Mouse (Mus musculus) kidney, postnatal 14 days (tissue): ENCODE data around the gene Ttc41.
A peak's percentile ranks its signal among the peaks of the same experiment; 100 is the strongest.

ENCODE experiments used
- DNase-seq: peaks from one replicate; pipeline ENCODE4 v3.0.0; 2022; ENCODE audit warnings: mixed read lengths

Ttc41 gene

DNA sequence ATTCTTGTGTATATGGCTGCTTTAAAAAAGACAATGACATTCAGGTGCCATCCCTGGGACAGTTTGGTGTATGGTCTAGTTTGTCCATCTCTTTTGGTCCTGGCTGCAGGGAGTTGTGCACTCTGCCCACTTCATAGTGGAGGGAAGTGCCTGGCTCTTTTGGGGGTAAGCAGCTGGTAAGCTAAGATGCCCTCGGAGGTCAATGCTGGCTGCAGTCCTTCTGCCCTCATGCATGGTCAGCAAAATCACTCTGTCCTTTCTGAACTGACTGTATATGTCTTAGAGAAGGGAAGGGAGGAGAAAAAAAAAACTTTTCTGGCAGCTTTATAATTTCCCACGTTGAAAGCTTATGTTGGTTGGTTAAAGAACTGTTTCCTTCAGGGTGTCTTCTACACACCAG, 79.8 kb downstream of the Ttc41 start:
- DNase-seq = peak; percentile 30

DNA sequence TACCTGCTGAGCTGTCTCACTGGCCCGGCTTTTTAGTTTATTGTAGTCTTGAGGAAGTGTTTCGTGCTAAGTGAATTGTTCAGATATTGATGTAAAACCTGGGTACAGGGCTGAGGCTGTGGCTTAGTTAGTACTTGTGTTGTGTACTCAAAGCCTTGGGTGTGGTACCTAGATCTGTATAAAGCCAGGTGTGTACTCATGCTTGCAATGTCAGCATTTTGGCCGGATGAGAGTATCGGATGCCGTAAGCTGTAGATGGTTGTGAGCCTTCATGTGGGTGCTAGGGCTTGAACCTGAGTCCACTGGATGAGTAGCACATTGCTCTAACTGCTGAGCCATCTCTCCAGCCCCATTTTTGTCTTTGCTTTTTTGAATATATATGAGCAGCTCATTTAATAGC, 80.5 kb downstream of the Ttc41 start:
- no peak for DNase-seq

DNA sequence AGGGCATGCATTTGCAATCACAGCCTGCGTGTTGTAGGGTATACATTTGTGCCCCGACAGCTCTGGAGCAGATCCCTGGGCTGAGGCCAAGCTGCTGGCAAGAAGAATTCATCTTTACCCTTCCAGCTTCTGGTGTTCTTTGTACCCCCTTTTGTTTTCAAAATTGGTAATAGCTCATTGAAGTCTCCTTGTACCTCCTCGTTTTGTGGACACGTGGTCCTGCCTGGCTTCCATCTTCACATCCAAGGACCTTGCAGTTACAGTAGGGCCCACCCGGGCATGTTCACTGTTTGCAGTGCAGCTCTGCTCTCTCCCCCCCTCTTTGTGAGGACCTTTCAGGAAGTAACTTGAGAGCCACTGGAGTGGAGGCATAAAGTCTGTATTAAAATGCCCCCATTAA, 82.6 kb downstream of the Ttc41 start:
- no peak for DNase-seq

DNA sequence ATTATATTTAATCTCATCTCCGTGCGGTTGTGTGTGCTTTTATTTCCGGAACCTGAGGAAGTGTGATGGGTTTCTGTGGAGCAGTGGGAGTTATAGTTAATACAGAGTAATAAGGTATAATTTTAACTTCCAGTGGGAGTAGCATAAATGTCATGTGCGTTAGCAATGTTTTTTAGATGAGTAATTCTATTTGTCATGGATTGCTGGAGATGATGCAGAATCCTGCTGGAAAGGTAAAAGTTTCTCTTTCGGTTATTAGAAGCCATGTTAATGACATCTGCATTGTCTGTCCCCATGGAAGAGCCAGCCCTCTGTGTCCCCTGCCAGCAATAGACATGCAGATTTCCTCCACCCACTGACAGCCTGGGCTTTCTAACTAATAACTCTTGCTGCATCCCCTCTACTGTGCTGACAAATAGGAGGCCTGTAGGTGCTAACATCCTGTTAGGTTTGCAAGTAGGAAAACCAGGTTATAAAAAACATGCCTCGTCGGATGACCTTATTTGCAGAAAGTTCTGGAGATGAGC, 83.6 kb downstream of the Ttc41 start:
- no peak for DNase-seq

DNA sequence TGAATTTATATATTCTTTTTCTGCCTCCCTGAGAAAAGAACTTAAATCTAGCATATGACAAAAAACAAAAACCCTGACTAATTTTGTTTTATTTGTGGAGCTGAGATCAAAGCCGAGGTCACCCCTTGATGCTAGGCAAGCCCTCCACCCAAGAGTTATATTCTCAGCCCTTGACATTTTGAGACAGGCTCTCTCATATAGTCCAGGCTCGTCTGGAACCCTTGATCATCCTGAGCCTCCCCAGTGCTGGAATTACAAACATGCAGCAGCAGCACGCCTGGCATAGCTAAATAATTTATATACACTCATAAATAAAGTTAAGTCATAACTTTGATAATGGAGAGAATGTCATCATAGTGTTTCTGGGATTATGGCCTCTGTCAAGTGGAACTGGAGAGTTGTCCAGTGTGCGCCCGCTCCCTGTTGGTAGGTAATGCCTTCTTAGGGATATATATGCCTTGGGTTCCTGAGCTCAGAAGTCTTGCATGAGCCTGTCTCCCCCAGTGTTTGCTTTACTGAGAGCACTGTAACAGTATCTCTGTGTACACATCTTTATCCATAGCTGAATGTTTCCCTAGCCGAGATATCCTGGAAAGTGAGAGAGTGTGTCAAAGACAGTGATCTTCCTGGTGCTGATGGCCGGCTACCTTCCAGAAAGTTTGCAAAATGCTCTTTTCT, 86.0 kb downstream of the Ttc41 start:
- no peak for DNase-seq

DNA sequence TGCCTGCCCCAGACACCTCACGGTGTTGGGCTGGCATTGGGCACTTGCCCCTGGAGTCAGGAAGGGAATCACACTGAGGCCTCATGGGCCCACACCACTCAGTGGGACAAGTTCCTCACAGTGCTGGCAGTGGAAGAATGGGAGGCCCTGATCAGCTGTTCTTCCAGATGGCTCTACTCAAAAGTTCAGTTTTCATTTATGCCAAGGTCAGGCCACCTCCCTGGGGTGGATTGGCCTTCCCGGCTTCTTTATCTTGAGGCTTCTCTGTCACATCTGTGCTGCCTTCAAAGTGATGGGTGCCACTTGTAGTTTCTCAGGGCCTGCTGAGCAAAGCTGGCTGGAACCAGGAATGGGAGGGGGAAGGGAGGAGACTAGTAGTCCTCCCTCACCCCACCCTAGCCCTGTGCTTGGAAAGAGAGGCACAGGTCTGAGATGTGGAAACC, 87.9 kb downstream of the Ttc41 start:
- no peak for DNase-seq

DNA sequence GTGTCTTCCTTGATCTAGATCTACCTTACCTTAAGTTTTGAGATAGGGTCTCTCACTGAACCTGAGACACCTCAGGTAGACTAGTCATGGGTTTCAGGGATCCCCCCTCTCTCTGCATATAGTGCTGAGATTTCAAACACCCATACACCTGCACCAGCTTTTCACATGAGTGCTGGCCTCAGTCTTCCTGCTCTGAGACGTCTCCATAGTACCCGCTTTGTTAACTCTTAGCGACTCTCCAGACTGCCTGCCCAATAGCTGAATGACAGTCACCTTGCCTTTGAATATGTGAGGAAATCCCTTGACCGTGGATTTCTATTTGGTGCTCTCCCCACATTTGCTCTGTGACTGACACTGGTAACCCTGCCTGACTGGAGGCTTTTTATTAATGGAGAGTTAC, 88.6 kb downstream of the Ttc41 start:
- no peak for DNase-seq

DNA sequence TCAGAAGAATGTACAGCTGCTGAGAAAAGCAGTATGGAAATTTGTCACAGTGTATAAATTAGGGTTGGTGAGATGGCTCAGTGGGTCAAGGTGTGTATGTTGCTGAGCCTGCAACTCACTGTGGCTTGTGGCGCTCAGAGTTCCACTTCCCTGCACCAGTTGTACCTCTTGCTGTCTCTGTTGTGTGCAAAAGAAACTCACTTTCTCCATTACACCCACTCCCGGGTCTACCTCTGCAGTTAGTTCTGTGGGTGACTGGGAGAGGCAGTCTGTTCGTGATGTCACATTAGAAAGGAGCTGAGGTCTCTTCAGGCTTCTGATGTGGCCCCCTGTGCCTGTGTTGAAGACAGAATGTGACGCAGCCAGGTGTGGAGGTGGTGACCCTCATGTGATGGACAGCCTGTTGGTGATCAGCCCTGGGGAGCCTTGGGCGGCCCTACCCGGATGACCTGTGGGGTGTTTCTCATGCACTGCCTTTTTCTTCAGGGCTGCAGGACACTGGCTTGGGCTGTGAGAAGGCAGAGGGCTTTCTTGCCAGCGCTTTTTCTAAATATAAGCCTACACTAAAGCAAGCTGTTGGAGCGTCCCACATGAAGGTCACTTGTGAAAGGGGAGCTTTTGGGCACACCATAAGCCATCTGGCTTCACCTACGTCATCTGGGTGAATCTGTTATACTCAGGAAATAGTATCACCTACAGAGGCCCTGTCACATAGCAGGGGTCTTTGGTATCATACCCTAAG, 89.4 kb downstream of the Ttc41 start:
- no peak for DNase-seq

DNA sequence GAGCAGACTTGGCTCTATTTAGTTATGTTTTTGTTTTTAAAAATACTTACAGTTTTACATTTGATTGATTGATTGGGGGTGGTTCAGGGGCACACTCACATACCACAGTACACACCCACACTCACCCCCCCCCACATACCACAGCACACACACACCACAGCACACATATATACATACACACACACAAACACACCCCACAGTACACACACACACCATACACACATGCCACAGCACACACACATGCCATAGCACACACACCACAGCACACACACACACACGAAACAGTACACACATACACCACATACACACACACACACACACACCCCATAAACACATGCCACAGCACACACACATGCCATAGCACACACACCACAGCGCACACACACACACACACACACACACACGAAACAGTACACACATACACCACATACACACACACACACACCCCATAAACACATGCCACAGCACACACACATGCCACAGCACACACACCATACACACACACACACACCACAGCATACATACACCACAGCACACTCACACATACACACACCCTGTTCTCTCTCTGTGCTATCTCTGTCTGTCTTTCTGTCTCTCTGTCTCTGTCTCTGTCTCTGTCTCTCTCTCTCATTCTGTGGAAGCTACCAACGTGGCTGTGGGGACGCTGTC, 90.6 kb downstream of the Ttc41 start:
- no peak for DNase-seq

DNA sequence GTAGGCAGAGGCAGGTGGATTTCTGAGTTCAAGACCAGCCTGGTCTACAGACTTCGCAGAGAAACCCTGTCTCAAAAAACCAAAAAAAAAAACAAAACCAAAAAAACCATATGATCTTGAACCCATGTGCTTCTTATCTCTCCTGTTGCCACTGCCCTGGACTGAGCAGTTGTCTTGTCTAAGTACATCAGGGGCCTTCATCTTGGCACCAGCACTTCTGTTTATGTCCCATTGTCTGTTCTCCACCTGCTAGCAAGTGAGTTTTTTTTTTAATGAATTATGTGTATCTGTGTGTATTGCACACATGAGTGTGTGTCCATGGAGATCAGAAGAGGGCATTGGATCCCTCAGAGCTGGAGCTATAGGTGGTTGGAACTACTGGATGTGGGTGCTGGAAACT, 101.8 kb downstream of the Ttc41 start:
- no peak for DNase-seq

DNA sequence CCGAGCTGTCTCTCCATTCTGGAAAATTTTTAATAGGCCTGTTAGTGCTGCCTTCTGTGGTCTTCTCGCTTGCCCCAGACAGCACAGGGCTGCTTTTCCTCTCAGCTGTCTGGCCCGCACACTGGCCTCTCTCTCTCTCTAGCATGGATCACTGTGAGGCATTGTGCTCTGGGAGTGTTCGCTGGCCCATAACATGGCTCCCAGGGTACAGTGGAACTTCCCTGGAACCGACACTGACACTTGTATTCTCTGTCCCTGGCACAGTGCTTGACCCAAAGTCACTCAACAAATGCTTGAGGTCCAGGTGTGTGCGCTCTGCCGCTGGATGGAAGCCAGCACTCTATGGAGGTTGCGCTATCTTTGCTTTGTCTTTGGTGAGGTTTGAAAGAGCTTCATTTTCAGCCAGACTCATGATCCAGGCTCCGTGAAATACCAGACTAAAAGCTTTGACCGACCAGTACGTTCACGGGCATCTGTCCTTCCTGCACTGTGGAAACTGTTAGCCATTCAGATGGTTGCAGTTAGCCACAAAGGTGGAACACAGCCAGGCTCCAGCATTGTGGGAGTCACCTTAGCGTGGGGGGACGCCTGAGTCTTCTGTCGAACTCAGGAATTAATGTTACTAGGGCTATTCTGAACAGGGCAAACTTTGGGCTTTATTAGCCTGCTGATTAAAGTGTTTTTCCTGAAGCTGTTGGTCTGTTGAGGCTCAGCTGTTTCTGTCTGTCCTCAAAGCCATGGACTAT, 102.6 kb downstream of the Ttc41 start:
- no peak for DNase-seq

DNA sequence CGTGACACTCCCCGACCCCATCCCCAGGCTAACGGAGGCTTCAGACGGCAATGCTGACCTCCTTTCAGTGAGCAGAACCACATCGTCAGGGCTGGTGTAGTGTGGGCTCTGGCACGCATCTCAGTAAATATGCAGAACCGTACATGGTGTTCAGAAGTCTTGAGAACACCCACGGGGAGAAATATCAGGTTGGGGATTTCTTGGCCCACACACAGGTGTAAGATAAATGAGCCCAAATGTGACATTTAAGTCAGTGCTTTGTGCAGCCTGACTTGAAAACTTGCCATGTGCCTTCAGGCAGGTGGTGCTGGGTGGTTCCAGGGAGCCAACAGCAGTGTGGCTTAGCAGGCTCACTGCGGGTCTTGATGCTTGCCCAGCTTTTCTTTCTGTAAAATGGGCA, 104.4 kb downstream of the Ttc41 start:
- no peak for DNase-seq

DNA sequence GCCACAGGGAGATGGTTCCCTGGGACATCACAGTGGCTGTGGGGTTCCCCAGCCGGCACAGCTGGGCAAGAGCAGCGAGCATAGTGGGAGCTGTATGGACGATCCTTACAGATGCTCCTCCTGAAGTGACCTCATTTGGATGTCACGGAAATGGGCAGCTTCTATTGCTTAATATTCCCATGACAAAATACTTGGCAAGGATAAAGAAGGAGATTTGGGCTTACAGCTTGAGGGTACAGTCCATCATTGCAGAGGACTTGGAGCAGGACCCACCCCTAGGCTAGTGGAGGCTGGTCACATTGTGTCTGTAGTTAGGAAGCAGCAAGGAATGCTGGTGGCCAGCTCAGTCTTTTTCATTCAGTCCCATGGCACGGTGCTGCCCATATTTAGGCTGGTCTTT, 105.0 kb downstream of the Ttc41 start:
- DNase-seq = no peak

DNA sequence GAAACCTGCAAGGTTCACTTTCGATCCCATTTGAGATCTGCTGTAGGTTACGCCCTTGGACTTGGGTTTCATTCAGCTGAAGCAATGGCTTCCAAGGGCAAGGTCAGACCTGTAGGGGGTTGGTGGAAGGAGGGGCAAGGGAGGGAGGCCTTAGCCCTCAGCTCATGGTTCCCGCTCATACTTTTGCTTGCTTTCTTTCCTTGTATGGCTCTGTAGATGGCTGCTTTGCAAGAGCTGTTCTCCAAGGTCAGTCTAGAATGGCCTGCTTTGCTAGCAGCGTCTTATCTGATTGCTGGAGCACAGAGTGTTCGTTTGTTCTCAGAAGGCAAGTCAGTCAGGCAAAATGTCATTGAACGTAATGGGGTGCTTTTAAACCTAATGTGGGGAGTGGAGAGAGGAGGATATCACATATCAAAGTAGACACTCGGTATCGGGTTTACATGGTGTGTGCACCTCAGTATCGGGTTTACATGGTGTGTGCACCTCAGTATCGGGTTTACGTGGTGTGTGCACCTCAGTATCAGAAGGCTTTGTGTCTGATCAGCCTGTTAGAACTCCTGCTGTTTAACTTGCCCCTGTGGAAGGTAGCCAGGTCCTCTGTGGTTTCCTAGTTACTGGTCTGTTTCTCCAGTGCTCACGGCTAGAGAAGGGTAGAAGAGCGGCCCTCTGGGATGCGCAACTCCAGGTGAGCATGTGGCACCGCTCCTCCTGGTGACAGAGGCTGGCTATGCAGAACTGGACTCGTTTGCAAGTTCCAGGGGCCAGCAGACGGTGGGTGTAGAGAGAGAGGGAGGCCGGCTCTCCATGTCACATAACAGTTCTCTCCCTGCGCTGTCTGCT, 108.9 kb downstream of the Ttc41 start:
- no peak for DNase-seq

DNA sequence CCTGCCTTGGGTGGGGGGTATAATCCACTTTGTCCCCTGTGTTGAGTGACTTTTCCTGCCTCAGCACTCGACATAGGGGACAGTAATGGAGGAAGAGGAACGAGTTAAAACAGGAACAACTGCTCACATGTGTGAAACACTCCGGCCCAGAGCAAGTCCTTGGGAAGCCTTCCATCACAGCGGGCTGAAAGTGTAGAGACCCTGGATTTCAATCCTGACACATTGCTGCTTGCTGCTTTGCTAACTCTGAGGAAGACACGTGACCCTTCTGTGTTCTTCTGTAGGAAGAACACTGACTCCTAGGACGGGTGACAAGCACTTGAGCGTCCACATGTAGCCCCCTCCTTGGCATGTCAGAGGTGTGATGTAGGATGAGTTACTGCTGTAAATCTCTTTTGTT, 109.5 kb downstream of the Ttc41 start:
- DNase-seq = no peak

DNA sequence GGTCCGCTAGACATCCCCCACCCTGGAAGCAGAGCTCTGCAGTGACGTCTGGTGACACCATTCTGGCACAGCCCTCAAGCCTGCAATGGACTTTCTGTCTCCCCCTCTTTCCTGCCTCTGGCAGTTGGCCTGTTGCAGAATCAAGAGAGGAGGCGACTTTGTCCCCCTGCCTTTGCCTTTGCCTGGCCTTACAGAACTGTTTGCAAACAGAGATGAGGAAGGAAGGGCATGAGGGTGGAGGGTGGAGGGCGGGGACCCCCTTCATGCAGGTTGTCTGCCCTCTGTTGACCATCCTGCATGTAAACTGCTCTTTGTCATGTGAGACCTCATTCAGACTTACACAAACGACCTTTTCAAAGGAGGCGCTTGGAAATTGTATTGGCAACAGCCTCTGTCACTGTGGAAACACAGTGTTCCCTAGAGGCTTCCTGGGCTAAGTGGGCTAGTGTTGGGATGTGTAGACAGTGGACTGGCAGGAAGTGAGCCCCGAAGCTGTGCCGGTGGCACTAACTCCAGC, 114.1 kb downstream of the Ttc41 start:
- no peak for DNase-seq

DNA sequence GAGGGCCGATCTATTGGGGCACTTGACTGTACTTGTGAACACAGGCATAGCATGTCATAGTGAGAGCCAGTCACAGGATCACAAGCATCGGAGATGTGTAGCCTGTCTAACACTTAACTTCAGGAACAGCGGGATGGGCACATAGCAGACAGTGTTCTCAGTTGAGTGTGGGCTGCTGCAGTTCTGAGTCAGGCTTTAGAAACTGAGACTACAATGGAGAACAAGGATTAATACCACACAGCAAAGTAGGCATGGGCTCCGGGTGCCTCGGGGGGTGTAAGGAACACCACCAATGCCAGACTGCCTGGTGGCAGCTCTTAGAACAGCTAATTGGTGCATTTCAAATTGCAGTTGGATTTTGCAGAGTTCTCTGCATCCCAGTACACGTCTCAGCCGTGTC, 115.4 kb downstream of the Ttc41 start:
- no peak for DNase-seq

DNA sequence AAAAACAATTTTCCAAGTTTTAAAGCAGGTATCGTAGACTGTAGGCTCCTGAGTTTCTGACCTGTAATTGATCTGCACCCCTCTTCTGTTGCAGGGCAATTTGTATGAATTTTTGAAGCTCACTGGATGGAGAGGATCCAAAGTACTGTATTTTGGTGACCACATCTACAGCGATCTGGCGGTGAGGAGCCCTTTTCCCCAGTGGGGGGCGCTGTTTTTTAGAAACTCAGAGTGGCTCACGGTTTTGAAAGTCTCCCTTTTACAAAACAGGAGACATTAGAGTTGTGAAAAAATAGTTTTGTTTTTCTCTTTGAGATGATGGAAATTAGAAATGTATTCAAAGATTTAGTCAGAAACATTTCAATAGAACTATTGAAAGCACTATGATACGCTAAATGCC, 118.5 kb downstream of the Ttc41 start:
- DNase-seq = no peak

DNA sequence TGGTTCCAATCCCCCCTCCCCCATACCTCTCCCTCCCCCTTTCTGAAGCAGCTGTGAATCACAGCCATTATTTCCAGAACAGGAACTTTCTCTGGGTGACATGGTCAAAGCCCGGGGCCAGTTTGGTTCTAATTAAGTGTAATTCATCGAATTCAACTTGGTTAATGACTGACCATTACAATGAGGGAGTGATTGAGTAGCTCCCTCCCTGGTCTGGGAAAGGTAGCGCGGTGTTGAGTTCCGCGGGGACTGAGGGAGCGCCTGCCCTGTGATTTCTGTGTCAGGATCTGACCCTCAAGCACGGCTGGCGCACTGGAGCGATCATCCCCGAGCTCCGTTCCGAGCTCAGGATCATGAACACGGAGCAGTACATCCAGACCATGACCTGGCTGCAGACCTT, 119.3 kb downstream of the Ttc41 start:
- DNase-seq = peak; percentile 56

DNA sequence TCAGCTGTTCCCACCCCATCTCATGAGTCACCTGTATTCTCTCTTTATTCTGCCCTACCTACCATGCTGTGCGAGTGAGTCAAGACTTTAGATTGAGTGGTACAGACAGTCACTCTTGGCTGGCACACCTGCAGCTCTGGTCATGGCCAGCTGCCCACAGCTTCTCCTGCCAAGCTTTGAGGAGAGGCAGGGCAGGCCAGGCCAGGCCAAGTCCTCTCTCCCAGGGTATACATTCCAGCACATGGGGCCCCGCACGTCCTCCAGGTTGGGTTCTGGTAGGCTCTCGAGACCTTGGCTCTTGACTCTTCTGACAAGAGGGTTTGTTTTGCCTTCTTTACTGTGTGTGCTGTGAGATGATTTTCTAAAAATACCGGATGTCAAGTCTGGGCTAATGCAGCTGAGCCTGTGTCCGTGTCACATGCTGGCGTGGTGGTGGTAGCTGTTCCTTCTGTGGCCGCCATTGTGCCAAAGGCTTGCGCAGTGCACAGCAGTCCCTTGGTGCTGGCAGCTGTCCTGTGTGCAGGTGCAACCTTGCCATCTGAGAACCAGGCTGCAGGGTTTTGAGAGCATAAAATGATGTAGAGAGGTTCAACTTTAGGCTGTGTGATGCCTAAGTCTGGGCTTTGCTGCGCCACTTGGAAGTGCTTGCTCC, 120.4 kb downstream of the Ttc41 start:
- DNase-seq = peak; percentile 83
